Mouse (Mus musculus): ENCODE data around the gene Cnga1.

DNA sequence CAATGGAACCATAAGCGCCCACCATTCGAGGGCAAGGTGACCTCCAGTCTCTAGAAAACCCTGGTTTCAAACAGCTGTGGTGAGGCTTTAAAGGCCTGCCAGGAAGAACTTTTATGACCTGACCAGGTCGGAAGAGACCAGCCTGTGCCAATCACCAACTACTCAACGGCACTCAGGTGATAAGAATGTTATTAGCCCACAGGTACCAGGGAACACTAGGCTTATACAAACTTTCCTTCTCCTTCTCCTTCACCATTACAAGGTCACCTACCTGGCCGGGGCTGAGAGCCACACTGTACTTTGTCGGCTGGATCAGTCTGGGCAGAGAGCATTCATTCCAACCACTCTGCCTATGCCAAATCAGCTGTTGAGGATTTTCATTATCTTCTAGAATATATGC lies 37.4 kb upstream of the Cnga1 start:
- no peak for TF ChIP-seq CTCF (IDR thresholded peaks at IDR 0.05; ENCODE audit: borderline replicate concordance, control insufficient read depth, extremely low read depth, insufficient read depth, low read length, poor library complexity)
- TF ChIP-seq POLR2A (IDR thresholded peaks at IDR 0.05; ENCODE audit: control insufficient read depth, extremely low read depth, insufficient read depth, low read length, poor library complexity) = no peak
